Mouse (Mus musculus) thymus, postnatal 4 days (tissue): ENCODE results near the gene Sptlc3.
A peak's percentile ranks its signal among the peaks of the same experiment; 100 is the strongest.

ENCODE experiments used
- DNase-seq: peaks from one replicate; pipeline ENCODE4 v3.0.0; 2021

Gene Sptlc3

DNA sequence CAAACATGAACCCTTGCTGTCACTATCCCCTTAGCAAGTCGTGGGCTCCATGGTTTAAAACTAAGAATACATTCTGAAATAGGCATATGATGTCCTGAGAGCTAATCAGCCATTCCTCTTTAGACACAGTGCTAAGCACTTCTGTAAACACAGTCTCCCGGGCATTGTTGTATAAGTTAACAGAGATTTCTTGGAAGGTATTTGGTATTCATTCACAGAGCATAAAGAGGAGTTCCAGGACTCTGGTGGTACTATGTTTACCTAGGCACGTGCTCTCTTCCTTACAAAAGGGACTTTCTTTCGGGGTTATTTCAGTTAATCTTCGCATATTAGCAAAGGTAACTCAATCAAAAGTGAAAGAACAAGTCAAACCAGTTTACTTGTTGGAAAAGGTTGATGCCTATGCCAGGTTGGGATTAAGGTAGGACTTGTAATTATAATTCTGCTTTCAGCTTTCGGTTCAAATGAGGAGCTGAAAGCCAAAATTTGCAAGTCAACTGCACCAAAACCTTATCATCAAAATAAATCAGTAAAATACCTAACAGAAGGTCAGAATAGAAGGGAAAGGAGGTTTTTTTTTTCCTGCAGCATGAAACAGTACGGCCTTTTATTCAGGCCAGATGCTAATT lies 148.2 kb downstream of the Sptlc3 start:
- no peak for DNase-seq

DNA sequence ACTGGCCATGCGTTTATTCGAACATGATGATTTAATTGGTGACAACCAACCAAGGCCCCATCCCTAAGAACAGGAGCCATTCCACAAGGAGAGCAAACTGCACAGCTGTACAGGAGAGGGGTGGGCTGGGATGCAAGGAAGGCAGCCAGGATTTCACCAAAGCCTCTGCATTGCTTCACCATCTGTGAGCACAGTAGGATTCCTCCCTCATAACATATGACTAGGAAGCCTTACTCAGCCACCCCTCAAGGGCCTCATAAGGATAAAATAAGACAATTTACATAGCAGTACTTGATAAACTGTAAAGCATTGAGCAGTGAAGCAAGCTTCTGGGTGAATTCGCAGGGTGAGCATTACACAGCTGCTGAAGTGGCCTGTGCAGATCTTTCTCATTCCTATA lies 155.8 kb downstream of the Sptlc3 start:
- DNase-seq, result no peak

DNA sequence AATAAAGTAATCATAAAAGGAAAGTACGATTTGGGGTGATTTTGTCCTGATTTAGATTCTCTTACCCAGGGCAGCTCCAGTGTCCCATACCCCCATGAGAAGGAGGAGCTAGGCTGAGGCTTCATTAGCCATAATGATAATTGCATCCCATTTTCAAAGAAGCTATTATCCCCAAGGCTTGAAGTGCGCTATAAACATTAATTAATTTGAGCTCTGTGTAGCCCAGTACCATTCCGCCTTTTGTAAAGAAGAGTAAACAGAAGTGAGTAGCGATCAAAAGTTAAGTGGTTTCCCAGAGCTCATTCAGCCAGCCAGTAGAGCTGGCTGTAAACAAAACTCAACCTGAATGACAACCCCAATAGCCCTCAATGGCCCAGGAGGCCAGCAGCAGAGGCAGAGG lies 163.0 kb downstream of the Sptlc3 start:
- DNase-seq, result no peak

DNA sequence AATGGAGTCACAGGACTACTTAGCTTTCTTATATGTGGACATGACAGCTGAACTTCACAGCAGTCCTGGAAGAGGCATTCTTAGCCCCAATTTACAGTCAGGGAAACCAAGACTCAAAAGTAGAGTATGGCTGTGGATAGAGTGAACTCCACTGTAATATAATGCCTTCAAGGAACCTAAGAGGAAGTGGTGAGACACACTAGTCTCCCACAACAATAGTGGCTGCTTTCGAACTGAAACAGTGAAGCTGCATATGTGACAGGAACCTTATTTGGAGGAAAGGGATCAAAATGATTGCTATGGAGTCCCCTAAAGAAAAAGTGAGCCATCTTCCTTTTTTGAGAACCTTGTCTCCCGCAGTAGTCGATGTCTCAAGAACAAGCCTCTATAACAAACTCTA lies 178.1 kb downstream of the Sptlc3 start:
- DNase-seq, result no peak

DNA sequence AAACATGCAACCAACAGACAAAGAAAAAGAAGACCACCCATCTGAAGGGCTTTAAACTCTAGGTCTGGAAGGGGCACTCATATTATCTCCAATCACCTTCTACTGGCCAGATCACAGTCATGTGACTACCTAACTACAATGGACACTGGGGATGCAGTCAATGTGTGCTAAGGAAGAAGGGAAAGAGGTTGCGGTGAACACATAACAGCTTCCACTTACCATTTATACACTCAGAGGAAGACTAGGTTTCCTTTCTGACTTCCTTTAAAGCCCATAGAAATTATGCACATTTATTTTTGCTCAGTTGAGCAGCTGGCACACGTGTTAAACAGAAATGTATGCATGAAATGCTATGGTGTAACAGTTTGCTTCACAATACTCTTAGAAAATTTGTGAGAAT lies 178.7 kb downstream of the Sptlc3 start:
- no peak for DNase-seq

DNA sequence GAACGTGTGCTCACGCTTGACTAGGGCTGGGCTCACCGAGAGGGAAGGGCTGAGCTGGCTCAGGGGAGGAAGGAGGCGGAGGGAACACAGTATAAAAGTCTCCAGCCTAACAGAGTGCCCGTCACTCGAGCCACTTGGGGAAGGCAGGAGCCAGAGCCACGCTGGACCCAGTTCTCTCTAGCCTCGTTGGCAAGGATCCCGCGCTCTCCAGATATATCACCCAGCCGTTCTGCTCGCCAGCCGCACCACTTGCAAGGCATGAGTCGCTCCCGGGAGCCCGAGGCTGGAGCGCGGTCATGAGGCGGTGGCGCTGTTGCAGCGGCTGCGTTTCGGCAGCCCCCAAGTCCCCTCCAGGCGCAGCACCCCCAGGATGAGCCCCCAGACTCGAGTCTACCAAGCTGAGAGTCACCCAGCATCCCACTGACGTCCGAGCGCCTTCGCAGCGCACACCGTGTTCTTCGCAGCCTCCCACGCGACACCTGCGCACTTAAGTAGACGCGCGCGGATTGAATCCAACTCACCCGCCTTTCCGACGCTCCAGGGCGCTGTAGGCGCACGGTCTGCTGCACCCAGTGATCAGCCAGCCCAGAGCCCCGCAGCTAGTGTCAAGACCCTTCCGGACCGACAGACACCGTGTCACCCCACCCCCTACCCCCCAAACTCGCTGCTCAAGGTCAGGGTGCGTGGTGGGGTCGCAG lies 183.5 kb downstream of the Sptlc3 start:
- DNase-seq, result peak; percentile 17

DNA sequence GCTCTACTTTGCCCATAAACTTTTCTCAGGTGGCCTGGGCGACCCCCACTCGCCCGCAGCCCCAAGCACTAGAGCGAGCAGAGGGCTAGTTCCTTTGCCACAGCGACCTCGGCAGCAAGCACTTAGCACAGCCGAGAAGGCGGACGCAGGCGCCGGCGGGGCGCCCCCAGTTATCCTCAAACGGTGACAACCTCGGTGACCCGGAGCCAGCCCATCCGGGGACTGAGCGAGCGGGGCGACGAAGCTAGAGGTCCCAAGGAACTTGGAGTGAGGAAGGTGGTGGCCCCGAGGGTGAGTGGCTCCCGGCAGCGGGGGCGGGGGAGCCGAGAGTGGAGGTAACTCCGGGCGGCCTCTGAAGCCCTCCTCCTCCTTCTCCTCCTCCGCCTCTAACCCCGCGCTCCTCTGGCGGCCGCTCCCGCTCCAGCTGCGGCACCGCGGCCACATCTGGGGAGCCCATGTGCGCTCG lies 184.1 kb downstream of the Sptlc3 start, which contains the start of gene Ism1:
Ism1 (plus strand) TSS at position 370 of the 466 bp plus-strand sequence.
- peak; percentile 39 for DNase-seq

DNA sequence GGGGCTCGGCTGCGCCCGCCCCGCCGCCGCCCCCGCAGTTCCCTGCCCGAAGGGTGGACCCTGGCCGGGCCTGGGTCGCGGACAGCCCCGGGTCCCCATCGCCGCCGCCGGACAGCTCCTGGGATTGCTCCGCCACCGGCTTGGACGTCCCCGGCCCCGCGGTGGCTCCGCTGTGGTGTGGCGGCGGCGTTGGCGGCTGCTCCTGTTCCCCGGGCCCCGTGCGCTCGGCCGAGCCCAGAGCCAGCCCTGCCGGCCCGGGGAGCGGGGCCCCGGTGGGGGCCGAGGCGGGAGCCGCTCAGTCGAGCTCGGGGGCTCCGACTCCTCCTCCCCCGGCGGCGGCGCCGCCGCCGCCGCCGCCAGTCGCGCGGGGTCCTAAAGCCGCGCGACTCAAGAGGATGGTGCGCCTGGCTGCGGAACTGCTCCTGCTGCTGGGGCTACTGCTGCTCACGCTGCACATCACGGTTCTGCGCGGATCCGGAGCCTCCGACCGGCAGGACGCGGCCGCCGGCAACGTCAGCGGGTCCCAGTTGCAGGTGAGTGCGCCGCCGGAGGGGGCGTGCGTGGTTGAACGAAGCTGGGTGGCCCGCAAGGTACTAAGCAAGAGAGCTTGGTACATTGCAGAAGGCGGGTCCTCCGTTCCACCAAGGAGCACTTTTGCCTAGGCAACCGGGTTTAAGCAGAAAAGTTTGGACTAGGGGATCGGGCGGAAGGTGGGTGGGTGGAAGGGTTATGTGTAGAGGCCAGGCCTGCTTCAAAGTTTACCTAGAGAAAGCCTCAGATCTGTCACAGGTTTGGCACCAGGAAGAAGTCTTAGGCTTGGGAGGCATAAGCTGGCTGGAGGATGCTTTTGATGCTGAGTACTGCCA lies 184.8 kb downstream of the Sptlc3 start:
- peak; percentile 40 for DNase-seq

DNA sequence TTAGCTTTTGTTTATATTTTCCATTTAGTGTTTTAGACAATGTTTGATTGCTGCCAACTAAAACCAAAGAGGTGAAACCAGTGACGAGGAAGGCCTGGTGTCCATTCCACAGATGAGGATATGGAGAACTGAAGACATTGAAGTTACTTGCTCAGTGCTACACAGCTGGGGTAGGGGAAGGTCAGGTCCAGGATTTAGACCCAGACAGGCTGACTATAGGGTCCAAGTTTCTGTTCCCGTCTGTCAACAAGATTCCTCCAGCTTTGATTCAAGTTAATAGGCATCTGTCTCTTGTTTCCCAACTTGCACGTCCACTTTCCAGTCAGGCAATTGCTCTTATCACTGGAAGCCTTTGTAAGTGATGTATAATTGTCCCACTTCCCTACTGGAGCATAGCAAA lies 188.8 kb downstream of the Sptlc3 start:
- no peak for DNase-seq
